Mouse (Mus musculus): ENCODE results near the gene Gm15293. TPM values are rescaled to one million over a fixed set of nuclear protein-coding genes. Genes with fewer than 3 reads are reported as not detected.
"Not testable (repeated sequence)": the region's sequence is repeated elsewhere in the genome, so short reads cannot be mapped to it uniquely, and the experiment has no call there.

Gene Gm15293
- not detected in 2 replicates for polyA plus RNA-seq (2015; fragmentation: Nextera tagmentation; extraction: Ambion mirVana)

GRCm38 (mm10) chr8:21201261-21201660 is at the start of gene Gm15293:
Gene Gm15293 (plus strand): TSS chr8:21201561.
- ATAC-seq (ENCODE audit: low read depth); H3K4me2 ChIP-seq; H3K4me1 ChIP-seq (replicated peaks); H3K9ac ChIP-seq; H3K27ac ChIP-seq; H3K4me3 ChIP-seq (replicated peaks); H3K9me3 ChIP-seq (replicated peaks); H3K36me3 ChIP-seq; H3K27me3 ChIP-seq; DNase-seq: not testable (repeated sequence)
- WGBS (ENCODE audit: insufficient replicate concordance): no CpG with 5 or more reads among the region's 1 CpGs

- not testable (repeated sequence) for ATAC-seq (ENCODE audit: low read depth); H3K9me3 ChIP-seq (replicated peaks); H3K27me3 ChIP-seq; H3K4me2 ChIP-seq; H3K27ac ChIP-seq; H3K9ac ChIP-seq; H3K4me3 ChIP-seq (replicated peaks); H3K36me3 ChIP-seq; DNase-seq; H3K4me1 ChIP-seq (replicated peaks)
- WGBS (ENCODE audit: insufficient replicate concordance): no CpG with 5 or more reads among the region's 1 CpGs
These were observed 39.4 kb upstream of the Gm15293 start, which contains the start of gene Defa22 for GRCm38 (mm10) chr8:21161977-21162376. Gene Defa22 (plus strand): TSS chr8:21162277.

- not testable (repeated sequence) for H3K27ac ChIP-seq; H3K4me2 ChIP-seq; H3K36me3 ChIP-seq; ATAC-seq (ENCODE audit: low read depth); H3K9me3 ChIP-seq (replicated peaks); H3K27me3 ChIP-seq; H3K4me3 ChIP-seq (replicated peaks); DNase-seq; H3K4me1 ChIP-seq (replicated peaks); H3K9ac ChIP-seq
- WGBS (ENCODE audit: insufficient replicate concordance): no CpG with 5 or more reads among the region's 1 CpGs
These were observed 10.0 kb upstream of the Gm15293 start, which contains the start of gene Defa31 for GRCm38 (mm10) chr8:21191314-21191713. Gene Defa31 (plus strand): TSS chr8:21191614.

Other genes starting within 250 kb of the Gm15293 start
- gene Defa21, start 176.0 kb upstream of the Gm15293 start, polyA plus RNA-seq (2015; fragmentation: Nextera tagmentation; extraction: Ambion mirVana): not detected in 2 replicates
- gene Defa23, start 146.5 kb upstream of the Gm15293 start, polyA plus RNA-seq (2015; fragmentation: Nextera tagmentation; extraction: Ambion mirVana): not detected in 2 replicates
- gene Defa35, start 136.5 kb upstream of the Gm15293 start, polyA plus RNA-seq (2015; fragmentation: Nextera tagmentation; extraction: Ambion mirVana): not detected in 2 replicates
- gene Defa25, start 117.1 kb upstream of the Gm15293 start, polyA plus RNA-seq (2015; fragmentation: Nextera tagmentation; extraction: Ambion mirVana): not detected in 2 replicates
- not detected in 2 replicates for gene Gm14851, start 105.5 kb upstream of the Gm15293 start, polyA plus RNA-seq (2015; fragmentation: Nextera tagmentation; extraction: Ambion mirVana)
- gene Defa30, start 66.9 kb upstream of the Gm15293 start, polyA plus RNA-seq (2015; fragmentation: Nextera tagmentation; extraction: Ambion mirVana): not detected in 2 replicates
- gene Defa22, start 39.3 kb upstream of the Gm15293 start, polyA plus RNA-seq (2015; fragmentation: Nextera tagmentation; extraction: Ambion mirVana): not detected in 2 replicates
- gene Defa31, start 9.9 kb upstream of the Gm15293 start, polyA plus RNA-seq (2015; fragmentation: Nextera tagmentation; extraction: Ambion mirVana): not detected in 2 replicates
- not detected in 2 replicates for gene Gm15292, start 48.2 kb downstream of the Gm15293 start, polyA plus RNA-seq (2015; fragmentation: Nextera tagmentation; extraction: Ambion mirVana)
- not detected in 2 replicates for gene Defa27, start 114.0 kb downstream of the Gm15293 start, polyA plus RNA-seq (2015; fragmentation: Nextera tagmentation; extraction: Ambion mirVana)
- gene Defa29, start 125.5 kb downstream of the Gm15293 start, polyA plus RNA-seq (2015; fragmentation: Nextera tagmentation; extraction: Ambion mirVana): not detected in 2 replicates
- not detected in 2 replicates for gene Defa2, start 177.0 kb downstream of the Gm15293 start, polyA plus RNA-seq (2015; fragmentation: Nextera tagmentation; extraction: Ambion mirVana)
- gene Defa33, start 190.2 kb downstream of the Gm15293 start, polyA plus RNA-seq (2015; fragmentation: Nextera tagmentation; extraction: Ambion mirVana): not detected in 2 replicates
- not detected in 2 replicates for gene Defa36, start 225.8 kb downstream of the Gm15293 start, polyA plus RNA-seq (2015; fragmentation: Nextera tagmentation; extraction: Ambion mirVana)

All from liver, embryonic 13.5 days (tissue).